Mouse (Mus musculus) myocyte (in vitro differentiated cells): Measurements from ENCODE around the gene Olfr553.

ENCODE experiments used
- POLR2A ChIP-seq: IDR thresholded peaks from one replicate; pipeline ENCODE4 v1.6.1; 2011; ENCODE audit warnings: low read depth, mild to moderate bottlenecking, control low read depth, moderate library complexity; ENCODE audit not compliant: insufficient read length
- POLR2AphosphoS2 ChIP-seq: IDR thresholded peaks from one replicate; pipeline ENCODE4 v1.6.1; 2011; ENCODE audit warnings: low read depth, control low read depth; ENCODE audit not compliant: insufficient read length
- SRF ChIP-seq: IDR thresholded peaks from one replicate; pipeline ENCODE4 v1.6.1; 2011; ENCODE audit warnings: low read depth; ENCODE audit not compliant: control insufficient read depth, insufficient read length
- TCF12 ChIP-seq: IDR thresholded peaks from one replicate; pipeline ENCODE4 v1.6.1; 2011; ENCODE audit warnings: mild to moderate bottlenecking, control low read depth; ENCODE audit not compliant: poor library complexity, insufficient read depth, severe bottlenecking
- TCF3 ChIP-seq: IDR thresholded peaks from one replicate; pipeline ENCODE4 v1.6.1; 2011; ENCODE audit warnings: low read depth, control low read depth; ENCODE audit not compliant: insufficient read length
- USF1 ChIP-seq: IDR thresholded peaks from one replicate; pipeline ENCODE4 v1.6.1; 2011; ENCODE audit warnings: low read depth, mild to moderate bottlenecking, control low read depth, moderate library complexity

DNA sequence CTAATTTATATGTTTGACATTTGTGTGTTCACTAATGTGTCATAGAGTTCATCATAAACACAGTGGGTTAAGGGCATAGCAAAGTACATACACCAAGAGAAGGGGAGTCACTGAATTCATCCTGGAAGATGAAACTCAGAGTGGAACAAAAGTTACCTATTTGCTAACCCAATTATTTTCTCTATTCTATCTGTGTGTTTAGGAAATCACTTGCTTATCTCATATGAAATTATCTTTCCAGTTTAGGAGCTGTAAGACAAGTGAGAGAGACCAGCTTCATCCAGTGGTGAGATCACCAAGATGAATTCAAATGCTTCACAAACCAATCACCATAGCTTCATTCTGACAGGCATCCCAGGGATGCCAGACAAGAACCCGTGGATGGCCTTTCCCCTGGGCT is 40.5 kb upstream of the Olfr553 start, which contains the start of gene Olfr555:
- TF ChIP-seq POLR2A = no peak
- TF ChIP-seq TCF12 = no peak
- no peak for TF ChIP-seq TCF3
- TF ChIP-seq SRF = no peak
- no peak for TF ChIP-seq USF1
- no peak for TF ChIP-seq POLR2AphosphoS2
